Mouse (Mus musculus) neutrophil, adult 5-6 weeks (primary cell): ENCODE measurements at regions not wholly inside any gene's neighbourhood (a gene's known extent, or its start where the extent isn't known, plus 50 kb on each side); places are given as distances from the start of the nearest gene placed in this dataset.

Experiments
- ATAC-seq: fragments of 151-379, 151-347 bp; 2 replicates; pipeline ENCODE4 v1.8.0; 2017; ENCODE audit warnings: mild to moderate bottlenecking, moderate TSS enrichment; ENCODE audit not compliant: insufficient number of reproducible peaks, poor library complexity, low FRiP score, severe bottlenecking; ENCODE audit errors: extremely low read depth

DNA sequence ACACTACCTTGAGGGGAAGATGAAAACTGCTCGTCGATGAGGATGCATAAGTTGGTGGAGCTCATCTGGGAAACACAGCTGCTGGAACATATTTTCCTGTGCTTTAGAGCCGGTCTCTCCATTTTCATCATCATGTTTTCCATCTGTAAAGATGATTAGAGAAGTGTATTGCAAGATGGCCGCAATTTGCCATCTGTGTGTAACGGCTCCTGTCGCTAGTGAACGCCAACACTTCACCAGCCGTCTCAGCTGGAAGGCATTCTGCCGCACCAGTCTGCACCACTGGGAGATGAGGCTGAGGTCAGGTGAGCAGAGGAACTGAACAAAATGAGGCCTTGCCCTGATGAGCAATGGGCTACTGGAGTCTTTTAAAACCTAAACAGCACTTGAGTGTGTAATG lies 57.4 kb downstream of the Gm21962 start:
- no peak for ATAC-seq

GRCm38 (mm10) chr3:137729421-137729820 lies 58.1 kb downstream of the Gm21962 start:
- no peak for ATAC-seq

- ATAC-seq = no peak
Measured at GRCm38 (mm10) chr3:137737222-137737800, 66.0 kb downstream of the Gm21962 start.

- ATAC-seq = no peak
Measured at GRCm38 (mm10) chr3:137741528-137741927, 70.2 kb downstream of the Gm21962 start.

- no peak for ATAC-seq
Measured at GRCm38 (mm10) chr3:137742119-137742518, 70.8 kb downstream of the Gm21962 start.

- no peak for ATAC-seq
Measured at GRCm38 (mm10) chr3:137751732-137752260, 80.5 kb downstream of the Gm21962 start.

- ATAC-seq = peak; percentile 51; the same call in 1 of the 2 replicates
Measured at GRCm38 (mm10) chr3:137752447-137753256, 81.3 kb downstream of the Gm21962 start.

DNA sequence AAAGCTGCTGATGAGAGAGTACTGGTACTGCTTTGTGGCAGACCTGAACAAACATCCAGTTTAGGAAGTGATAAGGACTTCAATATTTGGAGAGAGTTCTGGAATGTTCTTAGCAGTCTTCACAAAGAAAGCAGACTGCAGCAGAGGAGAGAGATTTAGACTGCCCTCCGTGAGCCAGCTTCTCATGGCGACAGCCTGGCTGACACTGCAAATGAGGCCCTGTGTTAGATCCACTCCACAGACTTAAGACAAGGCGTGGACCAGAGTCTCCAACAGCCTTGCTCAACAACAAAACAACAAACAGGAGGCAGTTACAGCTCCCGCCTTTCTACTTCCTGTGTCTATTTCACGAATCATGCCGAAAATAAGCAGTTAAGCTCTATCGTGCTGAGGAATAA lies 81.9 kb downstream of the Gm21962 start:
- ATAC-seq = no peak

DNA sequence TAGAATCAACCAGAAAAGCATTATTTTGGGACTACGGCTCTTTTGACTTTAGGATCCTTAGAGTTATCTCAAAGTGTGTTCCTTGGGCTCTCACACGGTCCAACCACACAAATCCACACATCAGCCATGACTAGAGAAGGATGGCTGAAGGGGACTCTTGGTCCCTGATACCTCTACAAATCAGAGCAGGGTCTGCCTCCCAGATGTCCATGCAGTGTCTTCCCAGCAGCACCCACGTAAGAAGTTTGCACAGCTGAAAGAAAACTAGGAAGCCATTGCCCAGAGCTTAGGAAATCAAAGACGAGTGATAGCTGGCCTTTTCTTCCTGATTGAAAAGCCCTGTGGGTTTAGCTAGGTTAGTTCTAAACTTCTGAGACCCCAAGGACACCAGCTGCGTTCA lies 84.1 kb downstream of the Gm21962 start:
- no peak for ATAC-seq

DNA sequence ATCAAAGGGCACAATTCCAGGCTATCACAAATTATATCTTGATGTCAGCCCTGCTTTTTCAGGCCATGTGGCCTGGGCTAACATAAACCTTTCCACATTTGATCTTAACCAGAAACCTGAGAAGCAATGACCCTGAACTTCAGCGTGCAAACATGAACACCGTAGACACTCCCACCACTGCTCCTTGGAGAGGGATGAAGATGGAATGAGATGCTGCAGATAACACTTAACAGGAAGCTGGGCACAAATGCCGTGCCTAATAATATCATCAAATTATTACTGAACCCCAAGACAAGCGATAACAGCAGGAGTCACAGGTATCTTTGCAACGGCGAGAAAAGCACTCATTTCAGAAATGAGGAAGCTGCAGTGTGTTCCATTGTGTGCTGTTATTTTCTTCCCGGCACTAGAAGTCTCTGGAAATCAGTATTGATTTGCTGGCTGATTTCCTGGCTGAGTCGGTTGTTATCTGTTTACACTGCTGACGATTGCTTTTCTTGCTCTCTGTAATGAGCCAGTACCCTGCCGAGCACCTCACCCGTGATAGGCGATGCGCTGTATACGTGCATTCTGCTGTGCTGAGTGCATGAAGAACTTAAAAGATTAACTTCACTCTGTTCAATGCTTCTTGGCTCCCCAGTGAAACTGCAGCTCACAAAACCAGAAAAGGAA lies 91.0 kb downstream of the Gm21962 start:
- no peak for ATAC-seq

DNA sequence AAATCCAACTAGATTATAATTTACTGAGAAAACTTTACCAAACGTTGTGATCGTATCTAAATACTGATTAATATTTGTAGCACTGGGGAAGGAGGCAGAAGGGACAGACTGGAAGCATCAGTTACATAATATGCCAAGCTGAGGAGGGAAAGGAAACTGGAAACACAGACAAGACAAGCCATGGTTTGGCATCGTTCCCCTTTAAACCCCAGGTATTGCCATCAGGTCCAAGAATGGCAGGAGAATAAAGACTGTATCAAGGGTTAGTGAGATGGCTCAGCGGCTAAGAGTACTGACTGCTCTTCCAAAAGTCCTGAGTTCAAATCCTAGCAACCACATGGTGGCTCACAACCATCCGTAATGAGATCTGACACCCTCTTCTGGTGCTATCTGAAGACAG lies 92.1 kb downstream of the Gm21962 start:
- no peak for ATAC-seq

DNA sequence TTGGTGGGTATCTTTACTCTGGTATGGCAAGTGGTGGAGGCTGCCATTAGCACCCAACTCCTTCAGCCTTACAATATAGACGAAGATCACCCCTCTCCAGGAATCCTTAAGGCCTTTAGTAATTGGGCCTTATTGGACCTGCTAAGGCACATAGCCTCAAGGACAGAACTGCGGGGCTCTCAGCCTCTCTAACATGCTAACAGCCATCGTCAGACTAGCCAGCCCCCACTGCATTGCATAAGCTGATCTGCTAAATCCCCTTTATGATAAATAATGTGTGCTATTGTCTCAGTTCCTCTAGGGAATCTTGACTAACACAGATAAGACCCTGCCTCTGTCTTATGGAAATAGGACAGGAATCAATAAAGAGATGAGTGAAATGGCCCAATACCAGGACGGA lies 95.7 kb upstream of the H2afz start:
- no peak for ATAC-seq

DNA sequence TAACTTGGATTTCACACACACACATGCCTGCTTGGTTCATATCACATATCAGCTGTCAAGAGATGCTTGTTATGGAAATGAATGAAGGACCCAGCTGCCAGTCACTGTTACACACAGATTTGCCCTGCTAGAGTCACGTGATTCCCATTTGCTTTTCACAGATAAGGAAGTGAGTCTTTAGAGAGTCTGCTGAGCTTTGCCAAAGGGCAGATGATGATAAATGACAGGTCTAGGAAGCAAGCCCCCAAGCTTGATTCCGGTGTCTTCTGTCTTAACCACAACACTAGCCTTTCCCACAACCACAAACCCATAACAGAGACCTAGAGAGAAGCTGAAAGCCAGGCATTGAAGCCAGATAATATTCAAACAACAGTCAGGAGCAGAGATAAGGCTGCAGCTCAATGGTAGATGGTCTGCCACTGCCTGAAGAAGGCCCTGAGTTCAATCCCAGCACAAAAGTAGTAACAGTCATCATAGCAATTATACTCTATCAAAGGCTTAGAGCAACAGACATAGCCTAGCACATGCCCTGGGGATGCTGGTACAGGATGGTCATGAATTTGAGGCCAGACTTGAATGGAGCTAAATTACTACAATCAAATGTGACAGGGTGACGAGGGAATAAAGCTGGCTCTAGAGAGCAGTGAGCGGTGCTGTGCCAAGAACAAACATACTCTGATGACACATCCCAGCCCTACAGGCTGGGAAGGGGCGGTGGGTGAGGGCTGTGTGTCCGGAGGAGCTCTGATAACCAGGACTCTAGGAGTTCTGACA lies 89.0 kb upstream of the H2afz start:
- peak; percentile 33; the same call in 1 of the 2 replicates for ATAC-seq

DNA sequence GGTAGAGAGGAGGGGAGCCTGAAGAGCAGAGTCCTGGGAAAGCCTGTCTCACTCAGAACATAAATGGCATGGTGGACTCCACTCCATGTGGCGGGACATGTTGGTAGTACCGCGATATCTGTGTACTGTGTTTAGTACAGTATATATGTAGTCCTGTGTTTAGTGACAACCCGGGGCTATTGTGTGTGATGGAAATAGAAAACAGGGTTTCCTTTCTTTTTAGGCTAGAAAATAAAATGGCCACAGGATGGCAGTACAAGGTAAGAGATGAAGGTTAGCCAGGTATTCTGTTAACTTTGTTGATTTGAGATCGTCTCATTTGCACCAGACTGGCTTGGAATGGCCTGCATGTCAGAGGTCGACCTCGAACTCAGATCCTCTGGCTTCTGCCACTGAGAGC lies 86.2 kb upstream of the H2afz start:
- peak; percentile 57 for ATAC-seq

GRCm38 (mm10) chr3:137780029-137780428 lies 84.3 kb upstream of the H2afz start:
- ATAC-seq = no peak

DNA sequence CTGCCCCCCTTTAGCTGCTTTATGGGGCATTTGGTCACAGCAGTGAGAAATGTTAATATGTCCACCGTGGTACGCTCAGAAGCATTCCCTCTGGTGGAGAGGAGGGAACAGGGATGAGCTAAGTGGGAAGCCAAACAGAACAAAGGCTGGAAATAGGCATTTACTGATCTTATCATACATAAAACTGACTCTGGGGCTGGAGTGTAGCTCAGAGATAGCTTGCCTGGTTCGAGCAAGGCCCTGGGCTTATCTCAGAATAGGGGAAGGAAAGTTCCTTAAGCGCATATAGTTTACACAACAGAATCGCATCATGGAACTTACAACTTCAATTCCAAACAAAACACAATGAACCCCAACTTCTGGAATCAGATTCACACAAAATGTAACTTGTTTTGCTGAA lies 81.5 kb upstream of the H2afz start:
- ATAC-seq = no peak

DNA sequence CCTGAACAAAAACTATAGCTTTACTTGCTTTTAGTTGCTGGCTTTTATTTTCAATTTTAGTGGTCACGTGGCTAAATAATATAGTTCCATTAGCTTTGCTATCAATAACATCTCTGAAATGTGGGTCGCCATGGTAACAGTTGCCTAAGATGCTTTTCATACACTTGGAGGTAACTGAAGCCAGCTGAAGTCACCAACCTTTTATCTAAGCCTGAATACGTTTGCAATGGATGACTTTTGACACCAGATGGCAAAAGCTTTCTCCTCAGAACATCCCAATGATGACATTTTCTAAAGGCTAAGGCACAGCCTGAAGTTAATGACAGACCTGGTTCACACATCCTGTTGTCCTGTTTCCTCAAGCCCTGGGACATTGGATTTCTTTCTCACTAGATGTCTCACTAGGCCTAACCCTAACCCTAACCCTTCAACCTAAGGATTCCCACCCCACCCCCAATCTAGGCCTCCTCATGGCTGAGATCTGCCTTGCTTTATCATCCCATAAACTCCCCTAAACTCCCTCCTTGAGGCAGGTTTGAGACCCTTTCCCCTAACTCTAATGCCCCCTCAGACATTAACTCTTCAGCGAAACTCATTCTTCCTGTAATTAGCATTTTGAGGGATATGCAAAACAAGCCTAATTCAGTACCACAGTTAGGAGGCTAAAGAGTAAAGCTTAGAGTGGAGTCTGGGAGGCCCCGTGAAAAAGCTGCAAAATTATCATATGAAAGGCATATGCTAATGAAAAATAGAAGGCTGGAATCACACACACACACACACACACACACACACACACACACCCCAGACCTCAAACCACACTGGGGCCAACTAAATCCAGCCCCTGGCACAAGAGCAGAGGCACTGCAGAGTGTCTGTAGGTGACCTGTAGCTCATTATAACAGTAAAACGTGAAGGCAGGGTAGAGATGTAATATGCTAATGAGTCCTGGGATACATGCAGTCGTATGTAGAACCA lies 80.1 kb upstream of the H2afz start:
- no peak for ATAC-seq

DNA sequence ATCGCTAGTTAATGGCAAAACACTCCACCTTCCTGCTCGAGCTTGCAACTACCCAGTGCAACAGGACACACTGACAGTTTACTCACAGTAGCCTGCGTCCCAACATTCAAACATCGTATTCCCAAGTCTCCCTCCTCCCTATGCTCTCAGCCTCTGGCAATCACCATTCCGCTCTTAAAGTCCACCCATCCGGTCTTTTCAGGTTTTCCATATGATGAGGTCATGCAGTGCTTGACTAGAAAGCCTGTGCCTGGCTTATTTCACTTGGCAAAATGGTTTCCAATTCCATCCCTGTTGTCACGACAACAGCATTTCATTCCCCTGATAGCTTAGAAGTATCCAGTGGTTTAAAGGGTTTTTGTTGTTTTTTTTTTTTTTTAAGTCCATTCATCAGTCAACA lies 79.1 kb upstream of the H2afz start:
- ATAC-seq = no peak
